Mouse (Mus musculus) left cerebral cortex, adult 11 months (tissue): ENCODE results near the gene Lin52.

ENCODE experiments used
- DNase-seq: peaks from one replicate; pipeline ENCODE4 v3.0.0; 2022; ENCODE audit warnings: low spot score

Lin52 gene

DNA sequence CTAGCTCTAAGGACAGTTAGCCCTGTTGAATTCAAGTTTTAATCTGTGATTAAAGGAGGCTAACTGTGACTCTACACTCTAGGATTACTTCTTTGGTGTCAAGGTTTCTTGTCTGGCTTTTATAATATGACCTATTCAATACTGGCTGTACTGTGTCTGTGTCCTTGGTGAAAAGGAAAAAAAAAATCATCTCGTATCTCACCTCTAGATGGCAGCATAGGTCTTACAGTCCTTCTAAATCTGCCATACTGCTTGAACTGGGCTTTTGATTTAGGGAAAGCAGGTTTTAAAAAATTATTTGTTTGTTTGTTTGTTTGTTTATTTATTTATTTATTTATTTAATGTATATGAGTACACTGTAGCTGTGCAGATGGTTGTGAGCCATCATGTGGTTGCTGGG lies 17.5 kb downstream of the Lin52 start:
- peak; percentile 53 for DNase-seq

DNA sequence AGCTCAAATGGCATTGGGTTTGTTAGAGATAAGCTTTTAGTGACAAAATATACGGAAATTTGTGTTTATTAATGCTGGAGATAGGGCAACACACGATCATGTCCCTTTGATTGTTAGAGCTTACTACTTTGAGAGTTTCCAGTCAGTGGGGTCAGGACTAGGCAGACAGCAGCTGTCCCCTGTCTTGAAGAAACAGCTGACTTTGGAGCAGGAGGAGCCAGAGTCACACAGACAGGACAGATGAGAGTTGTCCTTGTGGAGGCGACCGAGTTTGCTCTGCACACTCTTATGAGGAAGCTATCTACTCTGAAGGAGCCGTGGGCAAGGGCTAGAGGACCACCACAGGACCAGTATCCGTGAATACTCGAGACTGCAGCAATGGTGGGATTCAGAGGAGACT lies 27.7 kb downstream of the Lin52 start:
- no peak for DNase-seq

DNA sequence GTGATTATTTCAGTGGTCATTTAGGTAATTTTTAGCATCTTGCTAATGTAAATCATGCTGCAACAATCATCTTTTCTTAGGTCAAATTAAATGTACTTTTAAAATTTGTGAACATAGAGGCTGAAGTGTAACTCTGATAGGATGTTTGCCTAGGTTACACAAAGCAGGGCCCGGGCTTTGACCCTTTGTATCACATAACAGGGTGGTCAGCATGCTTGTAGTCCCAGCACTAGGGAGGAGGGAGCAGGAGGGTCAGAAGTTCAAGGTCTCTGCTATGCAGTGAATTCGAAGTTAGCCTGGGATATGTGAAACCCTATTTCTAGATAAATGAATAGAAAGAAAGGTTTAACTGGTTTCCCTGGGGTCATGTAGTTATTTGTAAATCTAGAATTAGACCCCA lies 30.0 kb downstream of the Lin52 start:
- no peak for DNase-seq

DNA sequence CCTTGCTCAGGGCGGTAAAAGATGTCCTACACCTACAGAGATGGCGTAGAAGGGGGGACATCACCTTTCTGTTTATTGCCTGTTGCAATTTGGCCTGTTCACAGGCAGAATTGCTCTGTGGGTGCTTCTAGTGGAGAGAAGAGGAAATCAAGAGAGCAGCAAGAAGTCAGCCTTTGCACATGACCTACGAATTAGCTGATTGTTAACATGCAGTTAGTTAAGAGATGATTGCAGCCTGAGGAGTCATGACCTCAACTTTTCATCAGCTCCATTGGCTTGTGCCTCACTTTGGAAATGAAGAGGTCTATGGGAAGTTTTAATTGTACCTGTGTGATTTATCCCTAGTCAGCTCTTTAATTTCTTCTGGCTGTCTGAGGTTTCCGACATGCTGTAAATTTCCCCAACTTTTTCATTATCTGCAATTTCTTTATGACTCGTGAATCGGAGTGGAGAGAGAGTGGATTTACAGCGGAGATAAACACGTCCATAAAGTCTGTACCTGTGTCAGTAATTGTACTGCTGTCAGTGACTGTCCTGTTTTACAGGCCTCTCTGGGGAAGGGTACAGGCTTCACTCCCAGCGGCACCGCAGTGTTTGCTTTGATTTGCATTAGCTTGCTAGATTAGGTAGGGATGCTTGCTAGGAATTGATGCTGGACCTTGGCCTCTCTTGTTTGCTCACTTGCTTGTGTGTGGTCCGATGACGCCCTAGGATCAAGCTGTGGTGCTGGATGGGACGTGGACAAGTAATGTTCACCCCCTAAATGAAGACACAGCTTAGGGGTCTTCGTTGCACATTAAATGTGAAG lies 31.8 kb downstream of the Lin52 start:
- DNase-seq: no peak

DNA sequence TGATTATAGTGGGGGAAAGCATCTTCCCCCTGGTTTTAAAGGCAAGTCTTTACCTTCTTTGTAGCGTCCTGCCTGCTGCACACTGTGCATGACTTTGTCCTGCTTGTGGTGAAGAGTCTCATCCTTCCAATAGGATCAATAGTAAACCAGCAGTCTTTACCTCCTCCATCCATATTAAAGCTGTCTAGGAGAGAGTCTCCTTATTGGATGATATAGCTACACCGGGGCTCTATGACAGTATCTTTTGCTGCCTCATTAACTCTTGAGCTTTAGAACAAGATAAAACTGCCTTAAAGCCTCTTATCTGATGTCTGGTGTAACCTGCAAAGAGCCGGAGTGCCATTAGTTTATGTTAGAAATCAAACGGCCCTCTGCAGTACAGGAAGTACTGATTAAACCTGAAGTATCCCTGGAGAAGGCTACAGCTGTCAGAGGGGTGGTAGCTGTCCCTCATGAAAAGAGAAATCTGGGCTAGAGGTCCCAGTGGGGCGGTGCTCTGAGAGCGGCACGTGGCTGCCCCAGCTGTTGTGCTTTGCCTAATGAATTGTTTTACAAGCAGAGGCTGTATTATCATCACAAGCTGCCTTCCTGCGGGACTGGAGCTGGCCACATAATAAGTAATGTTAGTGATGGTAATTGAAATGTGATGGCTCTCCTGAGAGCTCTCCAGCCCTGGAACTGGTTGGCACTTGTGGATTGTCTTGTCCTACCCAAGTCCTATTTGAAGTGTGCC lies 36.3 kb downstream of the Lin52 start:
- DNase-seq: no peak

DNA sequence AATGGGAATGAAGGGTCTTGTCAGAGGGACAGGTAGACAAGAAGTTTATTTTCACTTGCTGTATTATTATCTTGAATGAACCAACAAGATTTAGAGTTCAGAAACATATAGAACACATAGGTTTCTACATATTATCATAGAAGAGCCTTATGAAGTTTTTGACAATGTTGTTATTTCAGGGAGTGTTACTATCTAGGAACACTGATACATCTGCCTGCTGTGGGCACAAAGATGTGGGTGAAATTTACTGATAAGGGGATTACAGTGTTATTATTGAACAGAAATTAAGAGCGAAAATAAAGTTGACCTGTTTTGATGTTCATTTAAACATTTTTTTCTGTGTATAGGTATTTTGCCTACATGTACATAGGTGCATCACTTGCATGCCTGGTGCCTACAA lies 45.6 kb downstream of the Lin52 start:
- no peak for DNase-seq

DNA sequence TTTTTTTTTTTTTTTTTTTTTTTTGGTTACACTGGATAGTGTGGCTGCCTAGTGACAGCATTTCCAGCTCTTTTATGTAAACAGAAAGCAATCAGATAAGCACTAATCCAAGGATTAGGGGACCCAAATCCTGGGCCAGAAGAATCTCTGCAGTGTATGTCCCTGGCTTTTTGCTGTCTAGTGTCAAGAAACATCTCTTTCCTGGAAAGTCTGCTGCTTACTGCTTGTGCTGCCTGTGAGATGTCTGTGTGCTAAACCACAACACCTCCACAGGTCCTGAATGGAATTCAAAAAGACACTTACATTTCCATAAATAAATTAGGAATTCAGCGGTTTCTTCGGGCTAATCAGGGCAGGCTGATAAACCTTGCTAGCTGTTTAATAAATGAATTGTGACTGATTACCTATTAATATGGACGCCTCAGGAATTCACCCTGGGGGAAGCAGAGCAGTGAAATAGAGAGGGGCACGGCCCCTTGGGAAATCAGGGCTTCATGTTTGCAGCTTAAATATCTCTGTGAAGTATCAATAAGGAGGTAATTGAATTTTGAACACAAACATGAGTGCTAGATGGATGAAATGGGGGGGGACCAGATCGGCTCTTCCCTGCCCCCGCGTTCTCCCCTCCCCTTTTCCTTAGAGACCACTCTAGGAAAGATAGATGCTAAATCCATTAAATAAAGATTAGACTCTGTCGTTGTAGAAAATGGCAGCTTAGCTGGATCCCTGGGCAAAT lies 49.5 kb downstream of the Lin52 start:
- no peak for DNase-seq

DNA sequence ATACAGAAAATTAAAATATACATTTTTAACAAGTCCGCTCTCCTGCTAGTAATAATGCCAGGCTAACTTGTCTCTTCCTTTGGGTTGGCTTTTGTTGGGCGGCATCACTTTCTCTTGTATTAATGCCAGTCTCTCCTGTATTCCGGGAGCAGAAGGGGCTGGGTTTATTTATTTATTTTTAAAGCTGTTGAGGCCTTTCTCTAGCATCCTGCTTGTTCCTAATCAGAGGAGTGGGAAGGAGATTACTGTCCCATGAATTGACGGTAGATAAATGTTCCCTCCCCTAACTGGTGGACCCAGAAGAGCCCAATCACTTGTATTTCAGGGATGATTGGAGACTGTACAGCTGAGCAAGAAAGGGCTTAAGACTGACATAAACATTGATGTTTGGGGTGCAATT lies 50.1 kb downstream of the Lin52 start:
- no peak for DNase-seq

DNA sequence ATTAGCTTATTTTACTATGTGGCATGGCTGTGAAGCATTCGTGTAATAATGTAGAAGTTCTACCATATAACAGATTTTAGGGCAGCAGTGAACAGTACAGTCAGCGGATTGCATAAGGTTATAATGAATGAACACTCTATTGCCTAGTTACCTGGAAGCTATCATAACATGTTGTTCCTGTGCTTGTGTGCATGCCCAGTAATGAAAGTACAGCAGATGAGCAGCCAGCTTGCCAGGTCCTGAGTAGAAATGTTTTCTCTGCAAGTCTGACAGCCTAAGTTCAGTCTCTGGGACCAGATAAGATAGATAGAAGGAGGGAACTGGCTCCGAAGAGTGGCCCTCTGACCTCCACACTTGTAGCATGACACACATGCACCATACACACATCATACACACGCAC lies 55.6 kb downstream of the Lin52 start:
- no peak for DNase-seq

DNA sequence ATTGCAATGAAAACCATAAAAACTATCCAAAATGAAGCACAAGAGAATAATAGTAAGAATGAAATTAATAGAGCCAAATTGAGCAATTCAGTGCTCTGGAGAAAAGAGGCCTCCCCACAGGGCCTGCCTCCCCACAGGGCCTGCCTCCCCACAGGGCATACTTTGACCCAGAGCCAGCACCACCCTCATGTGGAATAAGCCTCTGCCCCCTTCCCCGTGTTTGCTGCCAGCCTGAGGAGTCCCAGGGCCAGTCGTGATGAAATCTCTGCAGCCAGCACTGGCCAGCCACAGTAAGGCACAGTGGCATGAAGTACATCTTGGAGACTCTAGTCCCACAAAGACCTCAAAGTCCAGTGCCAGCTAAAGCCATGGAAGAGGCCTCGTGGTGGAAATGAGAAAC lies 60.8 kb downstream of the Lin52 start:
- DNase-seq: no peak

DNA sequence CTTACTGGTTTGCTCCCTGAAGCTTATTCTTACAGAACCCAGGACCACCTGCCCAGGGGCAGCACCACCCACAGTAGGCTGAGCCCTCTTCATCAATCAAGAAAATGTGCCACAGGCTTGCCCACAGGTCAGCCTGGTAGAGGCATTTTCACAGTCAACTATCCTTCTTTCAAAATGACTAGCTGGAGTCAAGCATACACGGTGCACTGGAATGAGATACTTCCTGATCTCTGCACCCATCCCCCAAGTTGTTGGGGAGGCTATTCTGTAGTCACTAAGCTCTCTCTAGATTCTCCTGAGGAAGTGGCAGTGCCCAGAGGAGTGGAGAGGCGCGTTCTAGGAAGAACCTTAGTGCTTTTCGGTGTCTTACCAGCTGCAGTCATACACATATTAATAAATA lies 64.3 kb downstream of the Lin52 start:
- no peak for DNase-seq

DNA sequence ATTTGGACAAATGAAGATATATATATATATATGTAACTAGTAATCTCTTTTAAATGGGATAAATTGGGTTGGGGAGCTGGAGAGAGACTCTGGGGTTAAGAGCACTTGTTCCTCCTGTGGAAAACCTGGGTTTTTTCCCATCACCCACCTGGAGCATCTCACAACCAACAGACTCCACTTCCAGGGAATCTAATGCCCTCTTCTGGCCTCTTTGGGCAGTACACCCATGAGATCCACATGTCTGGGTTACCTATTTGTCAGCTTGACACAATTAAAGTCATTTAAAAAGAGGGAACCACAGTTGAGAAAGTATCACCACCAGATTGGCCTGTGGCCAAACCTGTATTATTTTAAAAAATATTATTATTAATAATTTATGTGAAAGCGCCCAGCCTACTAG lies 65.4 kb downstream of the Lin52 start:
- no peak for DNase-seq

DNA sequence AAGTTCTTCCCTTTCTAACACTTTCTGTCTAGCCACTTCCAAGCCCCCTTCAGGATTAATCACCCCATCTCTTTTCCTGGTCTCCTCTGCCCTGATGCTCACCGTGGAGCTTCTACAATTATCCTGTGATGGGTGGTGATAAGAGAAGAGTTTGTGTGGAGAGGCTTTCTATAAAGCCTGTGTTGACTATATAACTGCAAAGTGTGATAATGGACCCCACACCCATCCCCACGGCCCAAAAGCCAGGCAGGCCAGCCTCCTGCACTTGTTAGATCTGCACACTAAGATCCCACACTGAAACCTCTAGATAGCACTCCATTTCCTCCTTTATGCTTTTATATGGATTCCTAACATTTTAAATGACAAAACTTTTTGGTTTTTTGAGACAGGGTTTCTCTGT lies 66.8 kb downstream of the Lin52 start:
- DNase-seq: no peak

DNA sequence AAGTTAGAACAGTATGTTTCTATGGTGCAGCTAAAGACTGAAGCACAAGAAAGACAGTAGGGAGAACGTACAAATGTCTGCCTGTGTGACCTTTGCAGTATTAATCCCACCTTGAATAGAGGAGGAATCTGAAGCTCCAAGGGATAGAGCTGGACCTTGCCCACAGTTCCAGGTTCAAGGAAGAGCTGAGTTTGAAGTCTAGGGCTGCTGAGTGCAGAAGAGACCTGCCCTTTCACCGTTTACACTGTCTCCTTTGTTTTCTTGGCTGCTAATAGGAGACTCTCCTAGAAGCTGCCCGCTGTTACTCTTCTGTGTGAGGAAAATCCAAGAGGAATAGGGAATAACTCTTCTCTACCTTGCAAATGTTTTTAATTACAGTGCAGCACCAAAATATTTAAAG lies 72.5 kb downstream of the Lin52 start:
- no peak for DNase-seq

DNA sequence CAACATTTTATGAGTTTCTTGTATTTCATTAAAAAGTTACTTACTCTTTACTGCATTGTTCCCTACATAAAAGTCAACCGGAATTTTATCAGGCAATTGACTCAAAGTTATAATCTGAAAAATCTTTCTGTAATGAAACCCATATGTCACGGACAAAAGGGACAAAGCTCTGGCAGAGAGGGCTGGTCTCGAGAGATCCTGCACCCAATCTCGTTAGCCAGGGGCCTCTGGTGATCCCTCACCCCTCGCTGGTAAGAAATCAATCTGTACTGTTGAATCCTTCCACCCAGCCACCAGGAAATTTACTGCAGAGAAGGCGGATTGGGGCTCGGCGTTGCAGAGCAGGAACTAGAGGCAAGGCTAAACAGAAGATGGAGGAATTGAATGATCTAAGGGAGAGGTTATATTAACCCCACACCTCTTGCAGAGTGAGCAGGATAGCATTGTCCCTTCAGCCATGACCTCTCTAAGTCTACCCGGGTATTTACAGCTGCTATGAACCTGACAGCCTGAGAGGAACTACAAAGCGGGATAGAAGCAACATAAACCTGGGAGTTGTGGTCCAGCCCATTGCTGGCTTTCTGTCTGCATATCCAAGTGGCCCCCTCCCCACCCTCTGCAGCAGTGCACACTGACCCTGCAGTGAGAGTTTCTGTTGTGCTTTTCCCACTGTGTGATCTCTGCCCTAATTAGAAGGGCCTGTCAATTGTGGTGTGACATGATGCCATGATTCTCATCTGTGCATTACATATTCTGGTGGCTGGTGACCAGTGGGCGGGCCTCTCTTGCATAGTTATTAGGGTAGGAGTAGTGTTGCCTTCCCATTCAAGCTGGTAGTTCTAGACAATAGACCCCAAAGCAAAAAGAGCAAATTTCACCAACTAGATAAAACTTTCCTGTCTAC lies 73.2 kb downstream of the Lin52 start:
- DNase-seq: no peak

DNA sequence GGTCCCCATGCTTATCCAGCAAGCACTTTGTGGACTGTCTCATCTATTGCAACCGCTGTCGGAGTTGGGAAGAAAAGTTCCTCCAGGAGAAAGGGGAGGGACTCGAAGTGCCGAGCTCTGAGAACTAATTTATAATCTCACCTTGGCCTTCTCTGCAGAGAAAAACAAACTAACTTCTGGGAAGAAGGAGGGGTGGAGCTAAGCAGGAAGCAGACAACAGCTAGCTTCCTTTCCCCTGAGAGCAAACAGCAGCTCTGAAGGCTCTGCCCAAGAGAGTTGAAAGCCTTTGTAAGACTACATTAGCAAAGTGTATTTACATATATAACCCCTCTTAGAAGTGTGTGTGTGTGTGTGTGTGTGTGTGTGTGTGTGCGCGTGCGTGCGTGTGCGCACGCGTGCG lies 74.2 kb downstream of the Lin52 start:
- DNase-seq: no peak

DNA sequence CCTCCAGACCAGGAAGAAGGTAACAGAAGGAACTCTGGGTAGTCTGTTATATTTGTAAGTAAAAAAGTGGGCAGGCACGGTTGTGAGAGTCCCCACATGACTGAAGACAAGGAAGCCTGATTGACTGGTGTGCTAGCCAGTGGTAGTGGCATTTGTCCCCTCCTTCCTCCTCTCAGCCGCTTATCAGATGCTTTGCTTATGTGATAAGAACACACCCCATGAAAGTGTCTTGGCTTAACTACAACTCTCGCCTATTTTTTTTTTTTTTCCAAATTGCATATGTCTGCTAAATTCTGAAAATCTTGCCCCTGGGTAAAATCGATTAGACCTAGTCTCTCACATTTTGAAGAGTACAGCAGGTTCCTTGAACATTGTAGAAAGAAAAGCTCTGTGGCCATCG lies 79.2 kb downstream of the Lin52 start:
- DNase-seq: no peak

DNA sequence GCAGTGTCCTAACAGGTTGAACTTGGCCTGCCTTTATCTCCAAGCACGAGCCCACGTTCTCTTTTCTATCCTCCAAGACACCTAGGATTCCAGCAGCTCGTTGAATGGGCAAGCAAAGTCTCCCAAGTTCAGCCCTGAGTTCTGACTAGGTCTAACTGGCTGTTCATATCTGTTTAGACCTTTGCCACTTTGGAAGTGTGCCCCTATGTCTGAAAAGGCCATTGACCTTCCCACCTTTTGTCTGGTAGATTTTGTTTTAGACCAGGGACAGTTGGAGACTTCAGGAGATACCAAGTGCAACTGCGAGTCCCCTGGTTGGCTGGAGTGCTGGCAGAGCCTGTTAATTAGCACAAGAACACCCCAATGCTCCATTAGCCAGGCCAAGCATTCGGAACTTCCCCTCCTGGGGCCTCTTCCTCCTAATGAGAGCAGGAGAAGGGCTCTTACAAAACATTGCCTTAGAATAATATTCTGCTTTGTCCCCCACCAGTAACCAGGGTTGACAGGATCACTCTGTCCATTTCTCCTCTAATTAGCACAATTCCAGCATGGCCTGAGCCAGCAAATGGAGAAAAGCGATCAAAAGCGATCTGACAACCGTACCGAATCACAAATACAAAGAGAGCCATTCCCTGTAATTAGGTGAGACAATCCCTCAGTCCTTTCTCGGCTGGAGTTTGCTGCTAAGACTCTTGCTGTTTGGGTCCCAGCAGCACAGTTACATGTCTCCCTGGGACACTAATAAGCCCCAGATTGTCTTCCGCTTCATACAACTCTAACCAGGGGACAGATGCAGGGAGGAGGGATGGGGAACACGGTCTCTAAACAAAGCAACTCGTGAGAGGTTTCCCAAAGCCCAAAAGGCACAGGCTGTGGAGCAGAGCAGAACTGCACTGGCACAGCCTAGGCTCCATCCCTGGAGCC lies 80.9 kb downstream of the Lin52 start:
- peak; percentile 22 for DNase-seq

DNA sequence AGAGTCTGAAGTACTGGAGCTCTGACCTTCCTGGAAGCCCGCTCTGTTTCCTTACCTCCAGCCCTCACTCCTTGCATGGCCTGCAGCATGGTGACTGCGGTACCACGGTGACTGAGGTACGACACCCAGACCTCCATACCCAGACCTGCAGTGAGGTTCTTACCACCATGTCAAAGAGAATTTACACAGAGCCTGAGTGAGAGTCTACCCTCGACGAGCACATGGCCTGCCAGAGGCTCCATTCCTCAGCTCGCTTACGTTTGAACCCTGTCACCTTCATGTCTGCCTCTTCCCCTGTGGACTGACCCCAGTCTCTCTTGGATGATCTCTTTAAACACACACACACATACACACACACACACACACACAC lies 81.6 kb downstream of the Lin52 start:
- DNase-seq: no peak

DNA sequence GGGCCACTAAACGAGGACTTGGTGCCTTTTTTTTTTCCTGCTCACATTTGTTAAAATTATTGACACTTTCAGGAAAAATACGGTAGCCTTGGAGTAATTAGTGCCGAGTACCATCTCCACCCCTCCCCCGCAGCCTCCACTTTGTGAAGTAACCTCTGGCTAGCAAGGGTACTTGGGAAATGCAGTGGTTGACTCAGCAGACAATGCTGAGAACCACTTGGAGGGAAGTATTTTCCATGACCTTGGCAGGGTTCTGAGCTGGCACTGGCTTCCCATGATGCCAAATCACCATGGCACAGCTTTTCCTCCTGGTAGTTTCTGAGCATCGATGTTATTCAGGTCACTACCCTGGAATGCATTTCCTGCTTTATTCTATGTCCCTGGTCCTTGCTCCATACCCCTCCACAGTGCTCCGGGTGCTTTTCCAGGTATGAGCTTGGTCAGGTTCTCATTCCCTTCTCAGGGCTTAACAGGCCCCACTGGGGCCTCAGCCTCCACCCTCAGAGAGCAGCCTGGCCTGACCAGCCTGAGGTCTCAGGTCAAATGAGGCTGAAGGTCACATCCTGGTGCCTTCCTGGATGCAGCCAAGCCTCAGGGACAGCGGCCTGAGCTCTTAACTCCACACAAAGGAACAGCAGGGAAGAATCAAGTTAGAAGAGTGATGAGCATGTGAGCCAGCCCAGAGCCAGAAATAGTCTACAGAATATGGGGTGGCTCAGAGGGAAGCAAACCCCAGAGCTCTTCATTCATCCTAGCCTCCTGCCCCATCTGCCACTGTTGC lies 82.7 kb downstream of the Lin52 start:
- DNase-seq: no peak
